Comparison of ENCODE assay signal across 8 mouse cellular contexts in the genomic region with DNA sequence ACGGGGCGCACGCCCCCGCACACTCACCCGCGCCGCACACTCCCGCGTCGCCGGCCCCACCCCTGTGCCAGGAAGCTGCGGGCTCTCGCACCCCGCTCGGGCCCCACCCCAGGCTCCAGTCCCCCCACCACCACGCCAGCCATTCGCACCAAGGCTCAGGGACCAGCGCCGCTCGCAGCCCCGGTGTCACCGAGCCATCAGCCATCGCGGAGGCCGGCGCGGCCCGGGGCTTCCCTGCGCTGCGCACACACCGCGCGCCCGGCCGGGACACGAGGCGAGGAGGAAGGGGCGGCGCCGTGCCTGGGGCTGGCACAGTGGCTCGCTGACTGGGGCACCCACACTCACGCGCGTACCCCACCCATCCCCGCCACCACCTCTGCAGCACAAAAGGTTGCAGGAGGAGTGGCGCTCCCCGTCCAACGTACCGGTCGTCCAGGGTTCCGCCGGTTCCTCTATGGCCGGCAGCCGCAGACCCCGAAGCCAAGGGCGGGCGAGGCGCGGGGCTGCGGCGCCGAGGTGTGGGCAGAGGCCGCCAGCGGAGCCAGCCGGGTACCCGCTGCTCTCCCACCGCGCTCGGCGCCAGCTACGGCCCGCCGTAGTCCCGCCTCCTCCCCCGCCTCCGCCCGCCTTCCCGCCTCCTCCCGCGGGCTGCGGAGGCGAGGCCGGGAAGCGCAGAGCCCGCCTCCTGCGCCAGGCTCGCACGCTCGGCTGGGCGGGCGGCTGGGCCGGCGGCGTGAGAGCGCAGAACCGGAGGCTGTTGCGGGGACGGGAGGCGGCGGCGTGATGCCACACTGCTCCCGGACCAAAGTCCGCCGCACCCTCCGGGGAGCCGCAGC. TPM values are rescaled to one million over a fixed set of nuclear protein-coding genes. Genes with fewer than 3 reads are reported as not detected.
A peak's percentile ranks its signal among the peaks of the same experiment; 100 is the strongest.
DNase-seq lines count a peak whose midpoint lies in the region; ATAC-seq and TF ChIP-seq lines count a peak whose summit lies in the region.

TSS of gene D1Ertd622e (minus strand) at position 669 of the 836 bp plus-strand sequence.

- no peaks in the 10 kb centered on the region for H3K27me3 ChIP-seq in MEL (ENCODE audit: control insufficient read depth in 1 of 2, insufficient read depth in 2 of 2, low read length in 2 of 2)
- no peaks in the 10 kb centered on the region for H3K27me3 ChIP-seq in forebrain, embryonic 16.5 days (replicated peaks; ENCODE audit: control insufficient read depth, insufficient read depth, low read length)
- H3K27me3 ChIP-seq in lung, embryonic 15.5 days: no peaks in the 10 kb centered on the region
- H3K27me3 ChIP-seq in thymus, adult 2 months (ENCODE audit: control insufficient read depth, insufficient read depth, low read length): no peaks in the 10 kb centered on the region

- peak; percentile 60 to 64; a peak in 2 of 4 replicates for TF ChIP-seq POLR2A in MEL (IDR thresholded peaks at IDR 0.05; ENCODE audit: control insufficient read depth in 1 of 2, insufficient read depth in 1 of 2, low read depth in 1 of 2, low read length in 2 of 2, poor library complexity in 1 of 2)
- peak; percentile 59 for TF ChIP-seq POLR2A in thymus, adult 2 months (IDR thresholded peaks at IDR 0.05; ENCODE audit: control insufficient read depth, extremely low read depth, insufficient read depth, low read length, poor library complexity)

- intact Hi-C loops in heart, postnatal 25 days (cut with DNase I): loop anchor here (2.0 to 5.0 kb wide), 3 partner anchors 109 to 436 kb away; partner anchors contain the start of genes Gin1, Pam and Ppip5k2

- TF ChIP-seq RAD21 in MEL (IDR thresholded peaks at IDR 0.05; ENCODE audit: low read depth, low read length): no peak

- H3K36me3 ChIP-seq in MEL (ENCODE audit: control insufficient read depth in 1 of 2, insufficient read depth in 2 of 2, low read length in 2 of 2): peaks cover 0 to 30% of the 10 kb centered on the region in 2 experiments; a peak in 2 of 4 replicates
- H3K36me3 ChIP-seq in forebrain, embryonic 16.5 days (ENCODE audit: control insufficient read depth, insufficient read depth): no peaks in the 10 kb centered on the region
- H3K36me3 ChIP-seq in lung, embryonic 15.5 days: no peaks in the 10 kb centered on the region
- H3K36me3 ChIP-seq in thymus, adult 2 months (ENCODE audit: control insufficient read depth, insufficient read depth, low read length): no peaks in the 10 kb centered on the region

- peak; percentile 94 for ATAC-seq in forebrain, embryonic 16.5 days
- peak; percentile 95 for ATAC-seq in lung, embryonic 15.5 days (ENCODE audit: borderline replicate concordance, extremely low read depth, low FRiP score, low TSS enrichment)

- WGBS in forebrain, embryonic 16.5 days: 0% methylated on average over 63 of the region's 106 CpGs
- WGBS in lung, embryonic 15.5 days: under 1% methylated on average over 85 of the region's 106 CpGs
- WGBS in thymus, adult 2 months: under 1% methylated on average over 95 of the region's 106 CpGs

- peak within 1 kb of the TSS; percentile 79 to 97 for H3K4me3 ChIP-seq in MEL (ENCODE audit: control insufficient read depth in 1 of 2, insufficient read depth in 1 of 2, low read depth in 2 of 2, low read length in 2 of 2)
- H3K4me3 ChIP-seq in forebrain, embryonic 16.5 days (replicated peaks; ENCODE audit: low read length): peak within 1 kb of the TSS; percentile 98
- peak within 1 kb of the TSS; percentile 83 for H3K4me3 ChIP-seq in layer of hippocampus, adult 2 months
- peak within 1 kb of the TSS; percentile 90 for H3K4me3 ChIP-seq in lung, embryonic 15.5 days
- peak within 1 kb of the TSS; percentile 90 for H3K4me3 ChIP-seq in thymus, adult 2 months (ENCODE audit: control insufficient read depth, insufficient read depth, low read length)

- TF ChIP-seq CTCF in MEL (IDR thresholded peaks at IDR 0.05 in 2 of 3, conservative IDR thresholded peaks at IDR 0.05 in 1 of 3; ENCODE audit: control insufficient read depth in 1 of 3, insufficient read depth in 1 of 3, low read depth in 2 of 3, low read length in 3 of 3, poor library complexity in 1 of 3, severe bottlenecking in 1 of 3): no peak
- no peak for TF ChIP-seq CTCF in layer of hippocampus, adult 2 months (conservative IDR thresholded peaks at IDR 0.05)
- TF ChIP-seq CTCF in thymus, adult 2 months (IDR thresholded peaks at IDR 0.05; ENCODE audit: borderline replicate concordance, control insufficient read depth, extremely low read depth, insufficient read depth, low read length, poor library complexity): 0 out of 2 replicates have a peak, but pooled peaks have one; percentile 27

- H3K79me2 ChIP-seq in MEL (ENCODE audit: control insufficient read depth, insufficient read depth, low read length, poor library complexity): peaks cover 39% of the 10 kb centered on the region

- peak within 1 kb of the TSS; percentile 91 for H3K9ac ChIP-seq in MEL (ENCODE audit: control insufficient read depth, low read depth, low read length, poor library complexity, severe bottlenecking)
- peak within 1 kb of the TSS; percentile 87 for H3K9ac ChIP-seq in forebrain, embryonic 16.5 days (replicated peaks; ENCODE audit: low read depth, low read length)
- peak within 1 kb of the TSS; percentile 71 for H3K9ac ChIP-seq in lung, embryonic 15.5 days

- peak within 1 kb of the TSS; percentile 49 for H3K27ac ChIP-seq in MEL (ENCODE audit: control insufficient read depth, low read depth, low read length)
- H3K27ac ChIP-seq in forebrain, embryonic 16.5 days (ENCODE audit: low read length): peak within 1 kb of the TSS; percentile 99
- H3K27ac ChIP-seq in layer of hippocampus, adult 2 months: peak within 1 kb of the TSS; percentile 97
- H3K27ac ChIP-seq in lung, embryonic 15.5 days: peak within 1 kb of the TSS; percentile 90
- peak within 1 kb of the TSS; percentile 37; the same call in 1 of the 2 replicates for H3K27ac ChIP-seq in thymus, adult 2 months (ENCODE audit: control insufficient read depth, insufficient read depth, low read length)

- TF ChIP-seq EP300 in MEL (IDR thresholded peaks at IDR 0.05; ENCODE audit: low read depth in 1 of 2, low read length in 2 of 2): no peak

- peak; percentile 85 for DNase-seq in MEL (ENCODE audit: low read depth, low spot score)
- peak; percentile 91 for DNase-seq in cerebellum, adult 11-12 months
- peak; percentile 64 for DNase-seq in heart, postnatal 25 days (ENCODE audit: low spot score)
- peak; percentile 74 to 75 for DNase-seq in layer of hippocampus, adult 2 months (ENCODE audit: low spot score in 2 of 2)
- peak; percentile 78 for DNase-seq in ovary, adult 18-20 months (ENCODE audit: low spot score)
- peak; percentile 79 for DNase-seq in thymus, adult 2 months

- H3K9me3 ChIP-seq in MEL (replicated peaks; ENCODE audit: insufficient read depth, low read length): no peaks in the 10 kb centered on the region
- H3K9me3 ChIP-seq in forebrain, embryonic 16.5 days (ENCODE audit: control insufficient read depth, low read length): no peaks in the 10 kb centered on the region
- H3K9me3 ChIP-seq in lung, embryonic 15.5 days: no peaks in the 10 kb centered on the region

- H3K4me1 ChIP-seq in MEL (ENCODE audit: control insufficient read depth in 1 of 2, insufficient read depth in 2 of 2, low read length in 2 of 2): peaks cover 10 to 16% of the 10 kb centered on the region in 2 experiments
- peaks cover 30% of the 10 kb centered on the region for H3K4me1 ChIP-seq in forebrain, embryonic 16.5 days (replicated peaks; ENCODE audit: control insufficient read depth, insufficient read depth, low read length)
- peaks cover 10% of the 10 kb centered on the region; the same call in 1 of the 2 replicates for H3K4me1 ChIP-seq in lung, embryonic 15.5 days
- H3K4me1 ChIP-seq in thymus, adult 2 months (replicated peaks; ENCODE audit: control insufficient read depth, insufficient read depth, low read length): peaks cover 9% of the 10 kb centered on the region

- peak within 1 kb of the TSS; percentile 71 for H3K4me2 ChIP-seq in forebrain, embryonic 16.5 days (ENCODE audit: low read length)
- peak within 1 kb of the TSS; percentile 81 for H3K4me2 ChIP-seq in lung, embryonic 15.5 days

TF ChIP-seq in MEL, 35 proteins besides CTCF, POLR2A, EP300 and RAD21 (continues in another document):
- TF ChIP-seq ZMIZ1 (IDR thresholded peaks at IDR 0.05; ENCODE audit: low read depth, low read length): no peak
- peak; percentile 45; the same call in 1 of the 2 replicates for TF ChIP-seq CHD1 (IDR thresholded peaks at IDR 0.05; ENCODE audit: low read depth, low read length)
- TF ChIP-seq NRF1 (IDR thresholded peaks at IDR 0.05; ENCODE audit: insufficient read depth, low read depth, low read length, poor library complexity, severe bottlenecking): peak; percentile 50; the same call in 1 of the 2 replicates
- no peak for TF ChIP-seq RCOR1 (IDR thresholded peaks at IDR 0.05; ENCODE audit: low read depth, low read length)
- no peak for TF ChIP-seq MYB (IDR thresholded peaks at IDR 0.05; ENCODE audit: low read depth, low read length)
- no peak for TF ChIP-seq ELF1 (IDR thresholded peaks at IDR 0.05; ENCODE audit: low read depth, low read length)
- no peak for TF ChIP-seq GABPA (IDR thresholded peaks at IDR 0.05; ENCODE audit: low read depth, low read length)
- peak; percentile 63 for TF ChIP-seq MAZ (IDR thresholded peaks at IDR 0.05; ENCODE audit: low read depth, low read length)
- no peak for TF ChIP-seq CHD2 (IDR thresholded peaks at IDR 0.05; ENCODE audit: low read length)
- peak; percentile 85; the same call in 1 of the 2 replicates for TF ChIP-seq UBTF (IDR thresholded peaks at IDR 0.05; ENCODE audit: borderline replicate concordance, insufficient read depth, low read depth, low read length)
- no peak for TF ChIP-seq SMC3 (IDR thresholded peaks at IDR 0.05; ENCODE audit: low read depth, low read length)
- TF ChIP-seq TCF12 (IDR thresholded peaks at IDR 0.05; ENCODE audit: low read depth, low read length): peak; percentile 36; the same call in 1 of the 2 replicates
- TF ChIP-seq NELFE (IDR thresholded peaks at IDR 0.05; ENCODE audit: low read depth, low read length): peak; percentile 68
- no peak for TF ChIP-seq ZC3H11A (IDR thresholded peaks at IDR 0.05; ENCODE audit: low read depth, low read length)
- no peak for TF ChIP-seq ETS1 (IDR thresholded peaks at IDR 0.05; ENCODE audit: low read depth, low read length)
- no peak for TF ChIP-seq JUND (IDR thresholded peaks at IDR 0.05; ENCODE audit: low read depth, low read length)
- TF ChIP-seq MEF2A (IDR thresholded peaks at IDR 0.05; ENCODE audit: extremely low read depth, insufficient replicate concordance, low read depth, low read length, poor library complexity, severe bottlenecking): no peak

RNA-seq across cellular contexts. Expression of gene D1Ertd622e, which starts in this region (rescaled TPM):
- 19.0 and 26.8 TPM in 2 replicates for total RNA-seq in MEL (2012; rRNA removed)
- 10 to 100 TPM; 46.5 to 53.9 TPM for polyA plus RNA-seq in MEL (2012; ENCODE audit: insufficient read depth in 1 of 2, insufficient read length in 2 of 2, low read depth in 1 of 2, low replicate concordance in 2 of 2, missing spikeins in 1 of 2)
- polyA plus RNA-seq in forebrain, embryonic 16.5 days (2015; fragmentation: Nextera tagmentation; extraction: Ambion mirVana): 64.9 and 65.6 TPM in 2 replicates
- 1 to 10 TPM; 4.0 TPM for total RNA-seq in heart, postnatal 25 days (2021)
- total RNA-seq in layer of hippocampus, adult 2 months (2021): 10 to 100 TPM; 42.1 to 42.8 TPM
- polyA plus RNA-seq in lung, embryonic 15.5 days (2015; fragmentation: Nextera tagmentation; extraction: Ambion mirVana): 15.9 and 18.6 TPM in 2 replicates
- 30.2 and 31.2 TPM in 2 replicates for polyA plus RNA-seq in thymus, adult 2 months (2012; rRNA removed)

Comparison
In these comparisons a context has a peak if more than half of its experiments do, and no peak if none do; other contexts are left out.
1. Peak in every context shown above with its lines: DNase-seq, ATAC-seq, H3K4me3 ChIP-seq and H3K27ac ChIP-seq.
2. H3K27ac ChIP-seq: peak in every context shown above with its lines; median percentile 99 in forebrain, embryonic 16.5 days; 97 in layer of hippocampus, adult 2 months; 90 in lung, embryonic 15.5 days; 49 in MEL; 37 in thymus, adult 2 months.